Mouse (Mus musculus) heart, postnatal 36 days (tissue): ENCODE data around the gene Gm28372. TPM values are rescaled to one million over a fixed set of nuclear protein-coding genes. Genes with fewer than 3 reads are reported as not detected.

Experiments used
- DNase-seq, 2 experiments: peaks; one replicate each; pipeline ENCODE4 v3.0.0; 2021 to 2022
- intact Hi-C: fragments of 180-260 bp; cut with DNase I; formaldehyde crosslinking; loops from one replicate; pipeline ENCODE4 v1.15.1; 2025
- total RNA-seq, 2 experiments: library from RNA; stranded (reverse); gene quantifications; 2 replicates each; pipeline ENCODE4 v1.2.3; 2021

Gene Gm28372
- total RNA-seq, 2 experiments from 2014 or later = not detected

GRCm38 (mm10) chr2:130408194-130408593 lies 3.2 kb downstream of the Gm28372 start:
- intact Hi-C loops = no loop called here
- no peak for DNase-seq

GRCm38 (mm10) chr2:130411558-130412495 lies 6.8 kb downstream of the Gm28372 start:
- intact Hi-C loops = loop anchor here (1.0 kb wide), 2 partner anchors 117 to 121 kb away; partner anchors contain the start of gene Ebf4
- DNase-seq = peak; percentile 86 to 89

GRCm38 (mm10) chr2:130412775-130413174 lies 7.7 kb downstream of the Gm28372 start:
- no peak for DNase-seq
- intact Hi-C loops = no loop called here

GRCm38 (mm10) chr2:130414094-130414856 lies 9.2 kb downstream of the Gm28372 start:
- intact Hi-C loops = no loop called here

GRCm38 (mm10) chr2:130421781-130422620 lies 17.0 kb downstream of the Gm28372 start:
- no peak for DNase-seq
- intact Hi-C loops = loop anchor here (5.0 kb wide), 1 partner anchor 245 kb away; the partner anchor contains the start of gene Snrpb

More at GRCm38 (mm10) chr2:130414094-130414856, 9.2 kb downstream of the Gm28372 start:
- DNase-seq = no peak

- intact Hi-C loops = loop anchor here (2.0 to 5.0 kb wide), 2 partner anchors 27 to 246 kb away; partner anchors contain the start of genes Ptpra and Snrpb
These were observed 18.5 kb downstream of the Gm28372 start for GRCm38 (mm10) chr2:130423397-130424125.

GRCm38 (mm10) chr2:130424126-130424853 lies 19.3 kb downstream of the Gm28372 start, which contains the start of the genes Vps16 and Pced1a:
TSS of gene Vps16 (plus strand) at chr2:130424339.
TSS of gene Pced1a (minus strand) at chr2:130424701.
- DNase-seq = peak; percentile 94 to 96
- intact Hi-C loops = loop anchor here (2.0 to 5.0 kb wide), 2 partner anchors 27 to 247 kb away; partner anchors contain the start of genes Ptpra and Snrpb

More at GRCm38 (mm10) chr2:130423397-130424125, 18.5 kb downstream of the Gm28372 start:
- DNase-seq = peak in 1 of 2 experiments; percentile 77

- DNase-seq = no peak
- intact Hi-C loops = loop anchor here (2.0 kb wide), 1 partner anchor 26 kb away; the partner anchor contains the start of gene Ptpra
These were observed 20.1 kb downstream of the Gm28372 start for GRCm38 (mm10) chr2:130425112-130425511.

GRCm38 (mm10) chr2:130429851-130430250 lies 24.8 kb downstream of the Gm28372 start:
- no peak for DNase-seq
- intact Hi-C loops = no loop called here

- DNase-seq = no peak
These were observed 25.4 kb downstream of the Gm28372 start for GRCm38 (mm10) chr2:130430484-130430883.

GRCm38 (mm10) chr2:130432157-130432556 lies 27.1 kb downstream of the Gm28372 start:
- intact Hi-C loops = no loop called here
- no peak for DNase-seq

More at GRCm38 (mm10) chr2:130430484-130430883, 25.4 kb downstream of the Gm28372 start:
- intact Hi-C loops = no loop called here

- no peak for DNase-seq
- intact Hi-C loops = no loop called here
These were observed 28.1 kb downstream of the Gm28372 start for GRCm38 (mm10) chr2:130433152-130433551.

GRCm38 (mm10) chr2:130436769-130437168 lies 31.7 kb downstream of the Gm28372 start:
- intact Hi-C loops = no loop called here
- no peak for DNase-seq

- intact Hi-C loops = no loop called here
- DNase-seq = no peak
These were observed 33.8 kb downstream of the Gm28372 start for GRCm38 (mm10) chr2:130438861-130439260.

GRCm38 (mm10) chr2:130439840-130440480 lies 34.9 kb downstream of the Gm28372 start:
- no peak for DNase-seq
- intact Hi-C loops = no loop called here

- DNase-seq = no peak
- intact Hi-C loops = no loop called here
These were observed 37.1 kb downstream of the Gm28372 start for GRCm38 (mm10) chr2:130442162-130442561.

- DNase-seq = no peak
- intact Hi-C loops = loop anchor here (2.0 kb wide), 1 partner anchor 48 kb away; no protein-coding TSS in a partner anchor
These were observed 43.4 kb downstream of the Gm28372 start for GRCm38 (mm10) chr2:130448449-130448848.
